Mouse (Mus musculus): ENCODE data around the gene Fam229a.
"Not testable (repeated sequence)": the region's sequence is repeated elsewhere in the genome, so short reads cannot be mapped to it uniquely, and the experiment has no call there.

The Fam229a gene

DNA sequence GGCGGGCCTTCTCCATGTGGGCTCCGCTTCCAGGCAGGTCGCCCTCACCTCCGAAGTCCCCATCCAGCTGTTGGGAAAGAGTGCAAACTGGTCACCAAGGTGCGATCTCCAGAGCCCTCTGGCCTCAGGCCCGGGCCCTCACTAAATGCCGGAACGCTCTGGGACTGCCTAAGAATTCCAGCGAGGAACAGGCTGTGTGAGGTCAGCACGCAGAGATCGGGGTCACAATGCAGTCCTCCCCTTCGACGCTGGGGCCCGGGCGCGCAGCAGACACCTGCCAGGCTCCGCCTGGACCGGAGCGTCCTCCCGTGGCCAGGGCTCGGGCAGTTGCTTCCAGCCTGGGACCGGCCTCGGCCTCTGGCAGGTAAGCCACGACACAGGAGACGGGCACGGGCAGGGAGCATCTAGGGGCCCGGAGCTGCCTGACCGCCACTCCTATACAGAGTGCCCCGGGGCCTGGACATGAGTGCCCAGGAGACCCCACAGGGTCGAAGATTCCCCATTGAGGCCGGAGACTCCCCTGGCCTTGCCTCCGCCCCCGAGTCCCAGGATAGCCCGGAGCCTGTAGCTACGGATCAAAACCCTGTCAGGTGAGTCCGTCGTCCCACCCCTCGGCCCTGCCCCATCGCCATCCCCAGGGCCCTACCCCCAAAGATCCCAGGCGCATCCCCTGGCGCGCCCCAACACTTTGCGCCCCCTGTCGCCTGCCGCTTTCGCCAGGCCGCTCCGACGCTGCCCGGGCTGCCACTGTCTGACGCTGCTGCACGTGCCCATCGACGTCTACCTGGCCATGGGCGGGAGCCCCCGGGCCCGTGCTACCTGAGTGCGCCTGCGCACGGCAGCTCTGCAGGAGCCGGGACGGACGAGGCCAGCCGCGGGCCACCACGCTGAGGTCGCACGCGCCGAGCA, at the start of gene Fam229a, which contains the start of gene Tssk3:
TSS of gene Fam229a (plus strand) at position 219 of the 909 bp plus-strand sequence.
TSS of gene Tssk3 (minus strand) at position 51 of the 909 bp plus-strand sequence.
- DNase-seq (ENCODE audit: low spot score in 2 of 2), result no peak

DNA sequence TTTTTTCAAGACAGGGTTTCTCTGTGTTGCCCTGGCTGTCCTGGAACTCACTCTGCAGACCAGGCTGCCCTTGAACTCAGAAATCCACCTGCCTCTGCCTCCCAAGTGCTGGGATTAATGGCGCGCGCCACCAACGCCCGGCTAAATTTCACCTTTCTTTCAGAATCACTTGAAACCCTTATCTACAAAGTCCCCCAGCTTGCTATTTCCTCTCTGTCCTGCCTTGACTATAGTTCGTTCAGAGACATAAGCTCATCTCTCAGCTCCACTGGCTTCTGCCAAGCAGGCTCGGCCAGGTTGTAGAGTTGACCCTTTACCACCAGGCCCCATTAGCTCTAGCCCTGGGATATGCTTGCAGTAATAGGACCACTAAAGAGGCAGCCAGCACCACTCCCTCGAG, 43.6 kb upstream of the Fam229a start:
- no peak for DNase-seq (ENCODE audit: low spot score in 2 of 2)

GRCm38 (mm10) chr4:129447778-129448563, 43.0 kb upstream of the Fam229a start:
- DNase-seq (ENCODE audit: low spot score in 2 of 2), result no peak

- DNase-seq (ENCODE audit: low spot score in 2 of 2), result no peak
These were observed 42.3 kb upstream of the Fam229a start for GRCm38 (mm10) chr4:129448713-129449112.

DNA sequence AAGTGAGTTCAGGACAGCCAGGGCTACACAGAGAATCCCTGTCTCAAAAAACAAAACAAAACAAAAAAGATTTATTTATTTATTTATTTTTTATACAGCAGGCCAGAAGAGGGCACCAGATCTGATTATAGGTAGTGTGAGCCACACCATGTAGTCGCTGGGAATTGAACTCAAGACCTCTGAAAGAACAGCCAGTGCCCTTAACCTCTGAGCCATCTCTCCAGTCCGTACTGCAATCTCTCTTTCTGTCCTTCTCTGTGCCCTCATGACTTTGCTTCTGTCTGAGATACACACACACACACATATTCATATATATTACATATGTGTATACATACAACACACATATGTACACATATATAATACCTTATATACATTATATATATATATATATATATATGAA, 40.1 kb upstream of the Fam229a start:
- DNase-seq (ENCODE audit: low spot score in 2 of 2), result no peak

DNA sequence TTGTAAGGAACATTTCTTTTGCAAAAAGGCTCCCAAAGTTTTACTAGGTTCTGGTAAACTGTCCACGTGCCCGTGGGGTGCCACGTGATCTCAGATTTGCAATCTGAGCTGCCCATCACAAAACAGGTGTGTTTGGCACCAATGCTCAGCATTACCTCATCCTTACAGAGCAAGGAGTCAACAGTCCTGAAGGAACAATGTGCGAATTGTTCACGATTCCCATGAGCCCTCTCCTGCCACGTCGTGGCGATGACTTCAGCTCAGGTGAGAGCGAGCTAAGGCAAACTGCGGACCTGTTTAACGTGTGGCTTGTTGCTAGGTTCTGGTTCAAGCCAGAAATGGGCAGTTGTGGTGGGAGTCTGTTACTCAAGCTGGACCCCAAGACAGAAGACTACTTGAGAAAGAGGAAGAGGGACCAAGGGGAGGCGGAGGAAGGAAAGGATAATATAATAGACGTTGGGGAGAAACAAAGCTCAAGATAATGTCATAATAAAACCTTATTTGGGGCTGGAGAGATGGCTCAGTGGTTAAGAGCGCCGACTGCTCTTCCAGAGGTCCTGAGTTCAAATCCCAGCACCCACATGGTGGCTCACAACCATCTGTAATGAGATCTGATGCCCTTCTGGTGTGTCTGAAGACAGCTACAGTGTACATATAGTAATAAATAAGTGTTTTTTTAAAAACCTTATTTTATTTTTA, 39.4 kb upstream of the Fam229a start:
- no peak for DNase-seq (ENCODE audit: low spot score in 2 of 2)

DNA sequence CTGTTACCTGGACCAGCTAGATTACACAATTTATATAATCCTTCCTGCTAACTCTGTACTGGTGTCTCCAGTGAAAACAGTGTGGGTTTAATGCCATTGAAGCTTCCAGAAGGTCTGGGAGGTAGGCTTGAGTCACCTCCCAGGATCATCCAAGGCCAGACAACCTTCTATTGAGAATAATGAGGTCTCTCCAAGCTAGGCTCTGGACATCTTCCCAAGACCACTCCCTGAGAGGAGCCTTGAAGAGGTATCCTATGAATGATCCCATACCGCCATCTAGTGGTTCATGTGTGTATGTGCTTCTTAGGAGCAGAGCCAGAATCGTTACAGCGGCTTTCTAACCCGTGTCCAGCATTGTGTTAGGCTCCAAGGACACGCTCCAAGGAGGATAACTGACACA, 35.7 kb upstream of the Fam229a start:
- peak; percentile 60 to 75 for DNase-seq (ENCODE audit: low spot score in 2 of 2)

DNA sequence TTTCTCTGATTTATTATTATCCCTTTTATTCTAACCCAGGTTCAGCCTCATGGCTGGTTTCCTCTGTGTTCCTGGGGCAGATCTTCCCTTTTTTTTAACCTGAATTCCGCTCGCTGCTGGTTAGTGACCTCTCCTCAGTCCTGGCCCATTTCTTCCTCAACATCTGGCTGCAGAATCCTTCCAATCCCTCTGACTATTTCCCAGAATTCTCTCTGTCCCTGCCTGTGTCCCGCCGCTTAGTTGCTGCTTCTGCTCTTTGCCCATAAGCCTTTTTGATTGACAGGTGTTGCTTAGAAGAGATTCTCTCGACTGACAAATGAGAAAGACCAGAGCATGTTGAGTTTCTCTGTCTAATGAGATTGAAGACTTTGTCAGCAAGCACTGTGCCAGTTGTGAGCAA, 34.9 kb upstream of the Fam229a start:
- no peak for DNase-seq (ENCODE audit: low spot score in 2 of 2)

DNA sequence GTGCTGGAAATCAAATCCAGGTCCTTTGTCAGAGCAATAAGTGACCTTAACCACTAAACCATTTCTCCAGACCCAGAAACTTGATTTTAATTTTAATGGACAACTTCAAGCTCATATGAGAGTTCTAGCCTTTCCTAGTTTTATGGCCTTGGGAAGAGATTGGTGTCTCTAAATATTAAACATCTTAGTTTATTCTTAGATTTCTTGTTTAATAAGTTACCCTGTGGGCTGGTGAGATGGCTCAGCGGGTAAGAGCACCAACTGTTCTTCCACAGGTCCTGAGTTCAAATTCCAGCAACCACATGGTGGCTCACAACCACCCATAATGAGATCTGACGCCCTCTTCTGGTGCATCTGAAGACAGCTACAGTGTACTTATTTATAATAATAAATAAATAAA, 33.7 kb upstream of the Fam229a start:
- not testable (repeated sequence) for DNase-seq (ENCODE audit: low spot score in 2 of 2)

- no peak for DNase-seq (ENCODE audit: low spot score in 2 of 2)
These were observed 31.3 kb upstream of the Fam229a start for GRCm38 (mm10) chr4:129459726-129460125.

GRCm38 (mm10) chr4:129460827-129461182, 30.2 kb upstream of the Fam229a start:
- DNase-seq (ENCODE audit: low spot score in 2 of 2), result no peak

- peak; percentile 99 to 100 for DNase-seq (ENCODE audit: low spot score in 2 of 2)
These were observed 29.6 kb upstream of the Fam229a start, which contains the start of gene Bsdc1 for GRCm38 (mm10) chr4:129461183-129461960. Gene Bsdc1 (plus strand): TSS chr4:129461581.

DNA sequence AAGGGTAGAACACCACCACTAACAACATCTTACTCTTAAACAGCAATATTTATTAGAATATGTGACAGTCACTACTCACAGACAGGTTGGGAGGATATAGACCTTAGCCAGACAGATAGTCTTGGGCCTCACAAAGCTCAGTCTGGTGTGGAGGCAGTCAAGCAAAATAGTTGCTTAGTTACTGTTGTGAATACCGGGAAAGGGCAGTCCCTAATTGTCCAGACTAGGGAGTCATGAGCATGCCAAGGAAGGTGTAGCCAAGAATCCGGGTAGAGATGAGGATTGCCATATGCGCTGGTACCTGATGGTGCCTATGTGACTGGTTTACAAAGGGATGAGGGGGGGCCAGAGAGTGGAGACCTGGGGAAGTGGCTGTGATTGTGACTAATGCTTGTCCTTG, 28.9 kb upstream of the Fam229a start:
- no peak for DNase-seq (ENCODE audit: low spot score in 2 of 2)

- peak; percentile 71 to 73 for DNase-seq (ENCODE audit: low spot score in 2 of 2)
These were observed 27.6 kb upstream of the Fam229a start for GRCm38 (mm10) chr4:129463097-129464059.

- peak in 1 of 2 experiments; percentile 51 for DNase-seq (ENCODE audit: low spot score in 2 of 2)
These were observed 26.6 kb upstream of the Fam229a start for GRCm38 (mm10) chr4:129464286-129464815.

GRCm38 (mm10) chr4:129476047-129476446, 14.9 kb upstream of the Fam229a start:
- no peak for DNase-seq (ENCODE audit: low spot score in 2 of 2)

- DNase-seq (ENCODE audit: low spot score in 2 of 2), result no peak
These were observed 11.1 kb upstream of the Fam229a start for GRCm38 (mm10) chr4:129479863-129480262.

- no peak for DNase-seq (ENCODE audit: low spot score in 2 of 2)
These were observed 9.9 kb upstream of the Fam229a start for GRCm38 (mm10) chr4:129481090-129481489.

GRCm38 (mm10) chr4:129494681-129495080, 3.7 kb downstream of the Fam229a start:
- peak in 1 of 2 experiments; percentile 16 for DNase-seq (ENCODE audit: low spot score in 2 of 2)
